Mouse (Mus musculus) hindbrain, embryonic 10.5 days (tissue): ENCODE measurements at regions not wholly inside any gene's neighbourhood (a gene's known extent, or its start where the extent isn't known, plus 50 kb on each side); places are given as distances from the start of the nearest gene placed in this dataset.

ENCODE experiments used
- DNase-seq: peaks from one replicate; pipeline ENCODE4 v3.0.0-alpha.2; 2017; ENCODE audit warnings: low spot score
- H3K27ac ChIP-seq: fragments of 300-500 bp; sonication (generic); 2 replicates; pipeline ENCODE4 v1.5.1; 2016; ENCODE audit warnings: mild to moderate bottlenecking, moderate library complexity
- H3K27me3 ChIP-seq: fragments of 300-500 bp; sonication (generic); 2 replicates; pipeline ENCODE4 v1.6.1; 2016; ENCODE audit warnings: mild to moderate bottlenecking; ENCODE audit not compliant: poor library complexity, insufficient read depth, severe bottlenecking
- H3K36me3 ChIP-seq: fragments of 300-500 bp; sonication (generic); 2 replicates; pipeline ENCODE4 v1.6.1; 2016; ENCODE audit warnings: mild to moderate bottlenecking, moderate library complexity
- H3K4me1 ChIP-seq: fragments of 300-500 bp; sonication (generic); replicated peaks from 2 replicates; pipeline ENCODE4 v1.6.1; 2016; ENCODE audit warnings: mild to moderate bottlenecking
- H3K4me3 ChIP-seq: fragments of 300-500 bp; sonication (generic); 2 replicates; pipeline ENCODE4 v1.5.1; 2016; ENCODE audit warnings: mild to moderate bottlenecking, moderate library complexity
- H3K9me3 ChIP-seq: fragments of 300-500 bp; sonication (generic); 2 replicates; pipeline ENCODE4 v1.6.1; 2016; ENCODE audit warnings: mild to moderate bottlenecking, moderate library complexity
- WGBS: fragments of 180-500 bp; shearing (Covaris S2); methylation state at CpG from one replicate; pipeline ENCODE4 v1.1.7; 2016; 5-methylcytosine and 5-hydroxymethylcytosine counted together

DNA sequence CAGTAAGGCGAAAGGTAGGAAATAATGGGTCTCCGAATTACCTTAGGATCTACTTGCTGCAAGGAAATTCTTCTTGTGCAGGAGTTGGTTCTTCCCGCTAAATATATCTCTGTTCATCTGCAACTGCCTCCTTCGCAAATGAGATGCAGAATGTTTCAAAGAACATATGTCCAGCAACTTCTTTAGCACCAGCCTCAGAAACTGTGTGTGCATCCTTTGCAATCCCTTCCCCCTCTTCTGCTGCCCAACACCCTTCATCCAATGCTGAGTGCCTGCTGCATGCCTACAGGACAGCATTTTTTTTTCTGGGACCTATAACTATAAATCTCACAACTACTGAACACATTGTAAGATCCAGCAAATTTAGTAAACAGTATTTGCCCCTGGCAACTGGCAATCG lies 402.1 kb downstream of the Rnf144a start:
- Histone ChIP-seq H3K27me3 (no peaks in the 10 kb centered on the region), H3K27ac (no peak overlapping the region), H3K36me3 (no peaks in the 10 kb centered on the region), H3K4me1 (no peaks in the 10 kb centered on the region), H3K9me3 (no peaks in the 10 kb centered on the region), H3K4me3 (no peak overlapping the region)
- no peak for DNase-seq
- 87% methylated on average over 5 of the region's 5 CpGs for WGBS

DNA sequence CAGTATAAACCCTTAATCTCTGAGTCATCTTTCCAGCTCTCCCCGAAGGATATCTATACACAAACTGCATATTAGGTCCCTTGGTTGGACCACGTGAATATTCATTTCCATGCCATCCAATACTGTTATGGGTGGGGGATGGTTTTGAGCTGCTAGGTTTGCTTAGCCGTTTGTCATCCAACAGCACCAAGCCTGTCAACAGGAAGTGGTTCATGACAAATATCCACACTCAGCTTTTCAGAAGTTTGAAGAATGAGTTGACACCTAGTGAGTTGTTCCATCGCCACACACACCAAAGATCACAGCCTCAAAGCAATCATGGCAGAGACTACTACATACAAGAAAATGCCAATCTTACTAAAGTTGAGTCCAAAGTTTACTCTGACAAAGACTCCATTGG lies 421.0 kb downstream of the Rnf144a start:
- H3K4me1 ChIP-seq, result no peaks in the 10 kb centered on the region
- DNase-seq, result no peak
- H3K27me3 ChIP-seq, result no peaks in the 10 kb centered on the region
- no peaks in the 10 kb centered on the region for H3K36me3 ChIP-seq
- H3K4me3 ChIP-seq, result no peak overlapping the region
- WGBS, result 80% methylated on average over 4 of the region's 4 CpGs
- no peak overlapping the region for H3K27ac ChIP-seq
- no peaks in the 10 kb centered on the region for H3K9me3 ChIP-seq

DNA sequence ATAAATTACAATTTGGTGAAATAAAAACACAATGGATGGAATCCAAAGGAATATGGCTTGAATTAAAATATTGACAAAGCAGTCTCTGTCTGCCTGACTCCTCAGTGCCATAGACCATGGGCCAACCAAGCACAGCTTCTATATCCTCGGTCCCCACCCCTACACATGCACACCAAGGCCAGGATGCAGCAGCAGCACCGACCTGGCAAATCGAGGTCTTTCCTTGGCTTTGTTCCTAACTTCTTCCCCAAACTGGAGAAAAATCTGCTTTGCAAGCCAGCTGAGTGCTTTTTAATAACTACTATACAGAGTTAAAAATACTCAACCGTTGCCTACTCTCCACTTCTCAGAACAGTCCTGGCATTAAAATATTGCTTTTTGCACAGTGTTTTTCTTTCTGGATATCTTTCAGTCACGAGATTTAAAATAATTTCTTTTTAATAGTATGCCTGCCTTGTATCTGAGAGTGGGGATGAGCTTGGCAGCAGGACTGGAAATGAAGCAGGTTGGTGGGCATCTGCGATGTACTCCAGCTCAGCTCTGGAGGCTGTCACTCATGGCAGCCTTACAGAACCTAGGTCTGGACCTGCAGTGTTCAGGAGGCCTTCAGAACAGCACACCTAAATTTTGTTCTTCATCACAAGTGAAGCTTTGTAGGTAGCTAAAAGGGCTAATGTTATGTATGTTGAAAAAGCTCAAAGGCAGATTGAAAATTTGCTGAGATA lies 423.1 kb downstream of the Rnf144a start:
- no peaks in the 10 kb centered on the region for H3K36me3 ChIP-seq
- H3K4me3 ChIP-seq, result no peak overlapping the region
- no peaks in the 10 kb centered on the region for H3K9me3 ChIP-seq
- no peak for DNase-seq
- WGBS, result 85% methylated on average over 6 of the region's 6 CpGs
- H3K27ac ChIP-seq, result no peak overlapping the region
- no peaks in the 10 kb centered on the region for H3K4me1 ChIP-seq
- H3K27me3 ChIP-seq, result no peaks in the 10 kb centered on the region

GRCm38 (mm10) chr12:25982545-25982944 lies 432.5 kb downstream of the Rnf144a start:
- Histone ChIP-seq H3K27ac (no peak overlapping the region), H3K27me3 (no peaks in the 10 kb centered on the region), H3K4me3 (no peak overlapping the region), H3K9me3 (no peaks in the 10 kb centered on the region), H3K36me3 (no peaks in the 10 kb centered on the region), H3K4me1 (no peaks in the 10 kb centered on the region)
- WGBS, result 95% methylated on average over 4 of the region's 4 CpGs
- DNase-seq, result no peak

GRCm38 (mm10) chr12:25978335-25978734 lies 436.7 kb downstream of the Rnf144a start:
- no peak for DNase-seq
- Histone ChIP-seq H3K27ac (no peak overlapping the region), H3K36me3 (no peaks in the 10 kb centered on the region), H3K9me3 (no peaks in the 10 kb centered on the region), H3K4me3 (no peak overlapping the region), H3K27me3 (no peaks in the 10 kb centered on the region), H3K4me1 (no peaks in the 10 kb centered on the region)
- WGBS, result 90% methylated on average over 5 of the region's 5 CpGs

GRCm38 (mm10) chr12:25958584-25958983 lies 456.5 kb downstream of the Rnf144a start:
- Histone ChIP-seq H3K9me3 (no peaks in the 10 kb centered on the region), H3K36me3 (no peaks in the 10 kb centered on the region), H3K27ac (no peak overlapping the region), H3K4me1 (peaks cover 6% of the 10 kb centered on the region; the same call in 1 of the 2 replicates), H3K4me3 (no peak overlapping the region), H3K27me3 (no peaks in the 10 kb centered on the region)
- 95% methylated on average over 4 of the region's 4 CpGs for WGBS
- DNase-seq, result no peak

GRCm38 (mm10) chr12:25957547-25957946 lies 457.5 kb downstream of the Rnf144a start:
- Histone ChIP-seq H3K4me3 (no peak overlapping the region), H3K4me1 (peaks cover 6% of the 10 kb centered on the region; the same call in 1 of the 2 replicates), H3K27ac (no peak overlapping the region), H3K9me3 (no peaks in the 10 kb centered on the region), H3K27me3 (no peaks in the 10 kb centered on the region), H3K36me3 (no peaks in the 10 kb centered on the region)
- WGBS, result 81% methylated on average over 1 of the region's 1 CpGs
- no peak for DNase-seq

DNA sequence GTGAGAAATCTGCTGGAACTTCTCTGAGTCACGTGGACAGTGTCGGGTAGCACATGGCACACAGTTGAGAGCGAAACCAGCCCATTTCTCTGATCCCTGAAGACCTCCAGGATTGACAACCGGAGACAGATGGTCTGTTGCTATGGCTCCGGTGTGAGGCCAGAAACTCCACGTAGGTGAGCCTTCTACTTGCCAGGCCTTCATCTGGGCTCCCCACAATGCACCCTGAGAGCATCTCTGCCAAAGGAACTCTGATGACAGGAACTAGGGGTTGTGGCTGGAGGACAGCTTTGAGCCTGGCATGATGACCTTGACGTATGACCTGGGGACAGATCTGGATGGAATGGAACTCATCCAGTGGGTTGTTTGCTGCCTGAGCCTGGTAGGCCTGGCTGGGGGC lies 467.9 kb downstream of the Rnf144a start:
- no peak overlapping the region for H3K27ac ChIP-seq
- H3K9me3 ChIP-seq, result no peaks in the 10 kb centered on the region
- H3K36me3 ChIP-seq, result no peaks in the 10 kb centered on the region
- 84% methylated on average over 7 of the region's 7 CpGs for WGBS
- no peak overlapping the region for H3K4me3 ChIP-seq
- DNase-seq, result no peak
- no peaks in the 10 kb centered on the region for H3K4me1 ChIP-seq
- H3K27me3 ChIP-seq, result no peaks in the 10 kb centered on the region

- no peaks in the 10 kb centered on the region for H3K36me3 ChIP-seq
- H3K27ac ChIP-seq, result no peak overlapping the region
- no peak overlapping the region for H3K4me3 ChIP-seq
- no peaks in the 10 kb centered on the region for H3K27me3 ChIP-seq
- 87% methylated on average over 3 of the region's 3 CpGs for WGBS
- H3K9me3 ChIP-seq, result no peaks in the 10 kb centered on the region
- H3K4me1 ChIP-seq, result no peaks in the 10 kb centered on the region
- DNase-seq, result no peak
Observed at GRCm38 (mm10) chr12:25946121-25946520, 468.9 kb downstream of the Rnf144a start.

GRCm38 (mm10) chr12:25938856-25939255 lies 476.2 kb downstream of the Rnf144a start:
- no peaks in the 10 kb centered on the region for H3K36me3 ChIP-seq
- H3K27me3 ChIP-seq, result no peaks in the 10 kb centered on the region
- H3K9me3 ChIP-seq, result no peaks in the 10 kb centered on the region
- no peaks in the 10 kb centered on the region for H3K4me1 ChIP-seq
- no peak overlapping the region for H3K27ac ChIP-seq
- 92% methylated on average over 6 of the region's 6 CpGs for WGBS
- no peak for DNase-seq
- no peak overlapping the region for H3K4me3 ChIP-seq

DNA sequence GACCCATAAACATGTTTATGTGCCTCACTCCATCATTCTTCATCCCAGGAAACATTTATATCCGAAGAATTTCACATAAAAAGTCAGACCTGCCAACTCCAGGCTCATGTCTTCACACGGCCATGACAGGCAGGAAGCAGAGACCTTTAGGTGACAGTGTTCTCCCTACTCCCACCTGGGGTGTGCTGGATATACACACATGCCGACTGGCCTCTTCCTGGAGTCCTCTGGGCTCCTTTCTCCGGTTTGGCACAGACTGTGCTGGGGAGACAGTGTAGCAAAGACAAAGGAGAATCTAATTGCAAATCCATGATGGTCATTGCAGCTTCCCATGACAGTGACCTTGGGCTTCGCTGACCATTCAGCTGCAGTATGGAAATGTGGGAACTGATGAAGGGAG lies 480.1 kb downstream of the Rnf144a start:
- Histone ChIP-seq H3K27ac (no peak overlapping the region), H3K4me3 (no peak overlapping the region), H3K9me3 (no peaks in the 10 kb centered on the region), H3K27me3 (no peaks in the 10 kb centered on the region), H3K36me3 (no peaks in the 10 kb centered on the region), H3K4me1 (no peaks in the 10 kb centered on the region)
- WGBS, result 87% methylated on average over 5 of the region's 5 CpGs
- no peak for DNase-seq

GRCm38 (mm10) chr12:25934526-25934925 lies 480.5 kb downstream of the Rnf144a start:
- 96% methylated on average over 3 of the region's 3 CpGs for WGBS
- Histone ChIP-seq H3K27ac (no peak overlapping the region), H3K4me1 (no peaks in the 10 kb centered on the region), H3K4me3 (no peak overlapping the region), H3K36me3 (no peaks in the 10 kb centered on the region), H3K9me3 (no peaks in the 10 kb centered on the region), H3K27me3 (no peaks in the 10 kb centered on the region)
- DNase-seq, result no peak

GRCm38 (mm10) chr12:25926367-25926766 lies 488.7 kb downstream of the Rnf144a start:
- H3K36me3 ChIP-seq, result no peaks in the 10 kb centered on the region
- 60% methylated on average over 5 of the region's 5 CpGs for WGBS
- no peak for DNase-seq

DNA sequence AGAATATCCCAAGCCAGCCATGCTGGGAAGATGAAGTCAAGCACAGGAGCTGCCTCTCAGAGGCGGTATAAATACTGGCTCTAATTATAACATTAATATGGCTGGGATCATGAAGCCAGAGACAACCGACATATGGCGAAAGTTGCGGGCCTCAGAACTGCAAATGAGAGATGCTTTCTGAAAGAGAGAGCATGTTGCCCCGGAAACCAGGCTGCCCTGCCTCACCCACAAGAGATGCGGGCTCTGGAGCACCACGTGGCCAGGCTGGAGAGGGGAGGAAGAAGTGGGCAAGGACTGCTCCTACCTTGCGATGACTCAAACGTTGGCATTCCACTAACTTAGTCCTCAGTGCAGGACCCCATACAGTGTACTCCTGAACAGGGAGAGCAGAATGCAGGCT lies 490.5 kb downstream of the Rnf144a start:
- Histone ChIP-seq H3K27ac (0 out of 2 replicates have a peak overlapping the region, but pooled peaks have one; percentile 1), H3K4me1 (peaks cover 15% of the 10 kb centered on the region), H3K27me3 (no peaks in the 10 kb centered on the region), H3K36me3 (no peaks in the 10 kb centered on the region), H3K4me3 (no peak overlapping the region), H3K9me3 (no peaks in the 10 kb centered on the region)
- DNase-seq, result no peak
- 63% methylated on average over 9 of the region's 9 CpGs for WGBS

More at GRCm38 (mm10) chr12:25926367-25926766, 488.7 kb downstream of the Rnf144a start:
- Histone ChIP-seq H3K9me3 (no peaks in the 10 kb centered on the region), H3K4me3 (no peak overlapping the region), H3K27me3 (no peaks in the 10 kb centered on the region), H3K27ac (no peak overlapping the region), H3K4me1 (peaks cover 15% of the 10 kb centered on the region)
